Mouse (Mus musculus) urinary bladder, postnatal 36 days (tissue): ENCODE measurements around the gene Cul5.
A peak's percentile ranks its signal among the peaks of the same experiment; 100 is the strongest.

Experiments
- DNase-seq, 2 experiments: peaks; one replicate each; pipeline ENCODE4 v3.0.0; 2022; ENCODE audit warnings: low spot score in 2 of 2, mixed read lengths in 1 of 2

Gene Cul5

DNA sequence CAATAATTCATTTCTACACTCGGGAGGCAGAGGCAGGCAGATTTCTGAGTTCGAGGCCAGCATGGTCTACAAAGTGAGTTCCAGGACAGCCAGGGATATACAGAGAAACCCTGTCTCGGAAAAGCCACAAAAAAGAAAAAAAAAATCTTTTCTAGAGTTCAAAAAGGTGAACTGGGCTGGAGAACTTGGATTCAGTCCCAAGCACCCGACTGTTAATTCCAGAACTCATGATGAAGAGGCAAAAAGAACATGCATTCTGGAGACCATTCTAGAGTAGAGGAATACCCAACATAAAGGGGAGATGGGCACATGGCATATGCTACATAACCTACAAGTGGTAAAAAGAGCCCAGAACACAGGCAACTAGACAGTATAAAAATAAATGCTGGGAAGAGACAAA, 62.0 kb downstream of the Cul5 start:
- DNase-seq = no peak

DNA sequence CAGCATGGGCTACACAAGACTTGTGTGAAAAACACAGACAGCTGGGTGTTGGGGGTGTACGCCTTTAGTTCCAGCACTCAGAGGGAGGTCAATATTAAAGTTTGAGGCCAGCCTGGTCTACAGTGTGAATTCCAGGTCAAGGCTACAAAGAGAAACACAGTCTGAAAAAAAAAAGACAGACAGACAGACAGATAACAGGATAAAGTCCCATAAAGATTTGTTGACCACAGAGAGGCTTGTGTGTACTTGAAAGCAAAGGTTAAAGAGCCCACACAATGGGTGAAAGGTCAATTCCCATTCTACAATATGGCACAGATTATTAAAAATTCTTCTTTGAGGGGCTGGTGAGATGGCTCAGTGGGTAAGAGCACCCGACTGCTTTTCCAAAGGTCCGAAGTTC, 62.6 kb downstream of the Cul5 start:
- no peak for DNase-seq

DNA sequence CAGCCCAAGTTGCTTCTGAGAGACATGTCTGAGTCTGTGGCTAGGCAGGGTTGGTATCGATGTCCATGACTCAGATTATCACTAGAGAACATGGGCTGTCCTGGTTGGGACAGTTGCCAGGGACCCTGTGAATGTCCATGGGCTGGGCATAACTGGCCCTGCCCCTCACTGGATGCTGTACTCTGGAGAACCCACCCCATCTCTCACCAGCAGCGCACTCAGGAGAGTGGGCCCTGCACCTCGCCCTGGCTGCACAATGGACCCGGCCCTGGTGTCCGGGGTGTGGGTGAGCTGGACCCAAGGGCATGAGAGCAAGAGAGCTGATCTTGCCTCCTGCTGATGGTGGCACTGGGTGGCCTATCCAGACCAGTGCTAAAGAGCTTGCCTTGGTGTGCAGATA, 64.9 kb downstream of the Cul5 start:
- DNase-seq = no peak

DNA sequence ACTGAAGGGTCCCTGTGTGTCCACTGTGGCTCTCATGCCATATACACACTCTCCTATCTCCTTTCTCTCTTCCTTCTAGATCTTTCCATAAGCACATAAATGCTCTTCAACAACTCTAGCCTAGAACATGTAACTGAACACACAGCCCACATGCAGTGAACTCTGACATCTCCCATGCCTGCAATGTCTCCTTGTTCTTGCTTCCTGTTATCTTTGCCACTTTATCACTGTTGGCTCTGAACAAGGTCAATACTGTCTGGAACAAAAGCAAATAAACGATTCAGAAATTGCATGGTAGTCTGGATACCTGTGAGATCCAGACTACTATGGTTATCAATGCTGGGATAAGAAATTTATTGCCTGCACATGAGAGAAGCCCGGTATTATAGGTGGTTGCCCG, 66.0 kb downstream of the Cul5 start:
- DNase-seq = no peak

DNA sequence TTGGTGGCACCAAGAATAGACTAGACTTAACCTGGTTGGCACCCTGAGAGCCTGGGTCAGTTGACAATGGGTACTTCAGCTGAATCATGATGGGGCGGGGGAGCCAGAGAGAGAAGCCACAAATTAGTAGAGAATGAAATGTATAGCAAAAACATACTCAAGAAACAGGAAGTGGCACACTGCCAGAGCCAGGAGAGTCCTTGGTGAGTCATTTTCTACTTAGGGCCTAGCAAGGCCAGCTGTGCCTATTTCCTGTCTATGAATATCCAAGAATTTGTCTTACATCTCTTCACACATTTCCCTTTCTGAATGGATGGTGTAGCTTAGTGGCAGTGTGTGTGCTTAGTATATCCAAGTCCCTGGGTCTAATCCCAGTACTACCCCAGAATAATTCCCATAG, 66.4 kb downstream of the Cul5 start:
- peak in 1 of 2 experiments; percentile 20 for DNase-seq

DNA sequence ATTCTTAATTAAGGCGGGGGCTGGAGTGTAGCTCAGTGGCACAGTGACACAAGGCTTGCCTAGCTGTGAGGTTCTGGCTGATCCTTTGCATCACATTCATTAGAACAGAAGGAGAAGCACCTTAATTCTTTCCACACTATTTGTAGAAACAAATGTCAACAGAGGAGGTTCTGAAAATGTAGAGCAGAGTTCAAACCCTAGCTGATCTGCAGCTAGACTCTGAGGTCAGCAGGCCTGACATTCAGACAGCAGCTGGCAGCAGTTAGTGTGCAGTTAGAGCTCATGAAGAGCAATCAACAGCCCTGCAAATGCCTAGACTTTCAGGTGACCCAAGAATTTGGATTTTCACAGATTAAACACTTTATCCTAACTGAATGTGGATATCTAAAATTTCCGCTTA, 68.3 kb downstream of the Cul5 start:
- DNase-seq = no peak

DNA sequence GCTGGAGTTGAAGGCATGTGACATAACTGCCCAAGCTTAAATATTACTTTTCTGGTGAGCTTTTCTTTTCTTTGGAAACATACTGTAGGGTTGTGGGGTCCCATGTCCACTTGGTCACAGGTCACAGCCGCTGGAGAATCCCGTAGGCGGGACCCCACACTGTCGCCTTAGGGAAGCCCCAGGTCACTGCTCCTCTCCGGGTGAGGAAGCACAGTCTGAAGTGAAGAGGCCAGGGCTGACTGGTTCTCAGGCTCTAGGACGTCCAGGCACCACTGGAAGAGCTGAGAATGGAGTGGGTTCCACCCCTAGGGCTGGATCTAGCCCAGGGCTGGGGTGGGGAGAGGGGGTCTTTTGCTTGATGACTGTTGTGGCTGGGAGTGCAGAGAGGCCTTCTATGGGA, 71.2 kb downstream of the Cul5 start:
- DNase-seq = no peak

DNA sequence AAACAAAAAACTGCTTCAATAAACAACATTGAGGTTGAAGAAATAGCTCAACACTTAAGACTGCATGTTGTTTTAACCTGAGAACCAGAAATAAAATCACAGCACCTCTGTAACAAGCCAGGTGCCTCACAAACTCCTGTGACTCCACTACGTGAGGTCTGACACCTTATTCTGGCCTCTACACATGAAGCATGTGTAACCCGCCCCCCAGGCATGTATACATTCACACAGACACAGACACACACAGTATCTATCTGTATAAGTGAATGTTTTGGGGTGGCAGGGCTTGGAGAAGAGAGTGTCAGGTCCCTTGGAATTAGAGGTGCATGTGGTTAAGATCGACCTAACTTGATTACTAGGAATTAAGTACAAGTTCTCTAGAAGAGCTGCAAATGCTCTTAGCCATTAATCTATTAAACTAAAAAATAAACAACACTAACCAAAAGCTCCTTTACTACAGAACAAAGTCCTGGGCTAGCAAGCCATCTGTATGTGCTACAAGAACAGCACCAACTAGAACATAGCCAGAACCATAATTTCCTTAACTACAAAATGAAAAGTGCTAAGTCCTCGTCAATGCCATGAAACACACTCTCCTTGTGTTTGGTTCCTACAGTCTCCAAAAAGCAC, 72.7 kb downstream of the Cul5 start:
- no peak for DNase-seq

DNA sequence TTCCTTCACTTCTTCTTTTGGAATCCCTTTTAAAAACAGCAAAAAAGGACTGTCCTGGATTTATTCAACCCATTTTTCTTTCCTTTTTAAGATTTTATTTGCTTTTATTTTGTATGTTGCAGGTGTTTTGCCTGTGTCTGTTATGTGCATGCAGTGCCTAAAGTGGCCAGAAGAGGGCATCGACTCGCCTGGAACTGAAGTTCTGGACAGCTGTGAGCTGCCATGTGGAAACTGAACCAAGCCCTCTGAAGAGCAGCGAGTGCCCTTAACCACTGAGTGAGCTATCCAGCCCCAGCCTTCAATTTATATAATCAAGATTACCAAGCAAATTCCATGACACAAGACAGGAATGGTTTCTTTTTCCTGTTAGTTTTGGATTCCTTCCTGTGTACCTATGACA, 75.0 kb downstream of the Cul5 start:
- peak; percentile 43 to 62 for DNase-seq

DNA sequence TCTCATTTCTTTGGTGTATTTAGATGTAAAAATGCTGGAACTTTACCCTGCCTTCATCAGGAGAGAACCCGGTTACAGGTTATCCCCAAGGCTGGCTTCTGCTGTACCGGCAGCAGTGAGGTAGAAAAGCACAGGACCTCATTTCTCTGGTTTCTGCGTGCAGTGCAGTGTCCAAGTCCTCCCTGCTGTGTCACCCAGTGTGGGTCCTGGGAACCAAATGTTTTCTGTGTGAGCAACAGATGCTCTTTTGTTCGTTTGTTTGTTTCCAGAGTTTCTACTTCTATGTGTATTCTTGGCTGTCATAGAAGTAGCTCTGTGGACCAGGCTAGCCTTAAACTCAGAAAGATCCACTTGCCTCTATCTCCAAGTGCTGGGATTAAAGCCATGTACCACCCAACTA, 87.9 kb downstream of the Cul5 start:
- no peak for DNase-seq

DNA sequence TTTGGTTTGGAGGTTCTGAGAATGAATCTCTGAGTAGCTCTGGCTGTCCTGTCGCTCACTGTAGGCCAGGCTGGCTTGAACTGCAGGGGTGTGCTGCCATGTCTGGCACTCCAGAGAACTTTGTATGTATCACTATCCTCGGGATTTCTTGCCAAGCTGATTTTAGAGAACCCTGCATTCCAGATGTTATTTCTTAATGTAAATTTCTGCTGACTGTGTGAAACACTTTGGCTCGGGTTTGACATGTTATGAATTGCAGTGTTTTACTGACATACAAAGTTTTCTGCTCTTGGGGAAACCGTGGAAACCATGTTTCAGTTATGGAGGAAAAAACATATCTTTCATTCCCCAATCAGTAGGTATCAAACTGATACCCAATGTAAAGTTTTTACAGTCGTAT, 94.1 kb downstream of the Cul5 start:
- no peak for DNase-seq

DNA sequence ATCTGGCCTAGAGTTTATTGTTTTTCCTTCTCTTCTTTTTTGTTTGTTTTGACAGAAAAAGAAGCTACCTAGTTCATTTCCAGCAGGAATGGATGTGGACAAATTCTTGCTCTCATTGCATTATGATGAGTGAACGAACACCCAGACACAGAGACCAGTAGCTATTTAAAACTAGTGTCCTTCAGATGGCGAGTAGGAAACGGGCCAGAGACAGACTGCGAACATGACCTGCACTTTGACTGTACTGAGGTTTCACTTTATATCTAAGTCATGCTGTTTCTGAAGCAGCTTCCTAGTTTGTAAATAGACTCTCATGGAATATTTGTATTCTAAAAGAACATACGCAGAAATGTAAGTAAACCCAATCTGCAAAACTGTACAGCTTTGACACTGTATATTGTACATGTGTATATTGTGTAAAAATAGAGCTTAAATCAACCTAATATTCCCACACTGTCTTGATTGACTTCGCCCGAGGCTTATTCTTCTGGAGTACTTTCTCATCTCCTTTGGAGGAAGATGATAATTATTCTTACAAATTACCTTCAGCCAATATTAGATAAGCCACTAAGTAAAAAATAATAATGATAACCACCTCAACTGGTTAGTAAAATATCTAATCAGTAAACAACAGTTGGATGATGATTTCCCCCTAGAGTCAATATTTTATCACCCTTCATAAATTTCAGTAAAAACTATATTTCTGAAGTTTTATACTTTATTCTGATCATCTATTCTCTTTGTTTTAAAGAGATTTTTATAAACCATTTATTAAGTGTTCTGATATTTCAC, 97.1 kb downstream of the Cul5 start:
- no peak for DNase-seq

DNA sequence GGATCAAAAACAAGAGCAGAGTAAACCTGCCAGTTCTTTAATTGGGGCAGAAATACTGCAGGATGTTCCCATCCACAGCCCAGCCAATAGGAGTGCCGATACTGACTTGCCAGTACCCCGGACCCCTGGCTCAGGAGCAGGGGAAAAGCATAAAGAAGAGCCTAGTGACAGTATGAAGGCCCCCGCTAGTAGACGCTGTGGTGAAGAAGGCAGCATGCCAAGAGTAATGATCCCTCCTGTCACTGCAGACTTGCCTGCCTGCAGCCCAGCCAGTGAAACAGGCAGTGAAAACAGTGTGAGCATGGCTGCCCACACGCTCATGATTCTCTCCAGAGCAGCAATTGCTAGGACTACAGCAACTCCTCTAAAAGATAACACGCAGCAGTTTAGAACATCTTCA, 99.2 kb downstream of the Cul5 start:
- no peak for DNase-seq
